Mouse (Mus musculus): Measurements from ENCODE around the gene Ppp1ca. TPM values are rescaled to one million over a fixed set of nuclear protein-coding genes. Genes with fewer than 3 reads are reported as not detected.

The Ppp1ca gene
- total and polyA plus RNA-seq, 3 experiments: 270 to 673 (median 565) TPM

- Histone ChIP-seq H3K36me3 (replicated peaks) (peaks cover 38% of the 10 kb centered on the region), H3K9me3 (replicated peaks) (no peaks in the 10 kb centered on the region), H3K27me3 (ENCODE audit: insufficient read depth, low read length) (peaks cover 28% of the 10 kb centered on the region), H3K4me1 (ENCODE audit: insufficient read depth, low read depth, low read length) (peaks cover 21% of the 10 kb centered on the region), H3K4me3 (ENCODE audit: low read depth, low read length) (no peak overlapping the region)
- TF ChIP-seq CTCF (IDR thresholded peaks at IDR 0.05; ENCODE audit: low read depth, low read length) (no peak), POLR2AphosphoS5 (IDR thresholded peaks at IDR 0.05; ENCODE audit: insufficient replicate concordance, low read depth, low read length) (no peak), GATA2 (IDR thresholded peaks at IDR 0.05; ENCODE audit: borderline replicate concordance, low read depth, low read length) (no peak), GATA1 (IDR thresholded peaks at IDR 0.05; ENCODE audit: borderline replicate concordance, low read length) (no peak), TAL1 (conservative IDR thresholded peaks at IDR 0.05; ENCODE audit: low read depth, low read length) (no peak)
- DNase-seq (ENCODE audit: low spot score) (no peak), ATAC-seq (ENCODE audit: extremely low read depth, insufficient number of reproducible peaks, low FRiP score, poor library complexity, severe bottlenecking) (no peak)
Observed at GRCm38 (mm10) chr19:4180411-4180810, 11.5 kb upstream of the Ppp1ca start.

DNA sequence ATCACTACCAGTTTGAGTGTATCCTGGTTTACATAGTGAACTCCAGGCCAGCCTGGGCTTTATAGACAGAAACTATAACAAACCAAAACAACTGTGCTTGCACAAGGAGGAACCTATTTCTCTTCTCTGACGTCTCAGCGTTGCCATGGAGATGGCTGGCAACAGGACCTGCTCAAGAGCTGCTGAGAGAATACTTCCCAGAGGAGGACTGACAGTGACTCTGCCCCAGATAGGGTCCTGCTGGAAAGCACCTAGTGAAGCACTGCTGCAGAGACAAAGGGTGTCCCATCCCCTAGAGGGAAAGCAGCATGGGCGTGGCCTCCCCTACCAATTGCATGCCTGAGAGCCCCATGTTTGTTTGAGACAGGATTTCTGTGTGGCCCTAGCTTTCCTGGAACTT lies 10.0 kb upstream of the Ppp1ca start:
- no peak for TF ChIP-seq GATA2 (IDR thresholded peaks at IDR 0.05; ENCODE audit: borderline replicate concordance, low read depth, low read length)
- TF ChIP-seq POLR2AphosphoS5 (IDR thresholded peaks at IDR 0.05; ENCODE audit: insufficient replicate concordance, low read depth, low read length): no peak
- no peak for TF ChIP-seq CTCF (IDR thresholded peaks at IDR 0.05; ENCODE audit: low read depth, low read length)
- no peak for TF ChIP-seq TAL1 (conservative IDR thresholded peaks at IDR 0.05; ENCODE audit: low read depth, low read length)
- no peak for TF ChIP-seq GATA1 (IDR thresholded peaks at IDR 0.05; ENCODE audit: borderline replicate concordance, low read length)
- ATAC-seq (ENCODE audit: extremely low read depth, insufficient number of reproducible peaks, low FRiP score, poor library complexity, severe bottlenecking) (no peak), DNase-seq (ENCODE audit: low spot score) (no peak)
- peaks cover 53% of the 10 kb centered on the region for H3K36me3 ChIP-seq (replicated peaks)
- H3K27me3 ChIP-seq (ENCODE audit: insufficient read depth, low read length): peaks cover 17% of the 10 kb centered on the region
- H3K4me3 ChIP-seq (ENCODE audit: low read depth, low read length): no peak overlapping the region
- no peaks in the 10 kb centered on the region for H3K9me3 ChIP-seq (replicated peaks)
- H3K4me1 ChIP-seq (ENCODE audit: insufficient read depth, low read depth, low read length): peaks cover 26% of the 10 kb centered on the region

GRCm38 (mm10) chr19:4183689-4184088 lies 8.2 kb upstream of the Ppp1ca start:
- ATAC-seq (ENCODE audit: extremely low read depth, insufficient number of reproducible peaks, low FRiP score, poor library complexity, severe bottlenecking): no peak
- Histone ChIP-seq H3K27me3 (ENCODE audit: insufficient read depth, low read length) (peaks cover 10% of the 10 kb centered on the region), H3K9me3 (replicated peaks) (no peaks in the 10 kb centered on the region), H3K4me1 (ENCODE audit: insufficient read depth, low read depth, low read length) (peaks cover 33% of the 10 kb centered on the region), H3K4me3 (ENCODE audit: low read depth, low read length) (no peak overlapping the region), H3K36me3 (replicated peaks) (peaks cover 70% of the 10 kb centered on the region)
- DNase-seq (ENCODE audit: low spot score): no peak
- TF ChIP-seq POLR2AphosphoS5 (IDR thresholded peaks at IDR 0.05; ENCODE audit: insufficient replicate concordance, low read depth, low read length) (no peak), TAL1 (conservative IDR thresholded peaks at IDR 0.05; ENCODE audit: low read depth, low read length) (no peak), CTCF (IDR thresholded peaks at IDR 0.05; ENCODE audit: low read depth, low read length) (no peak), GATA2 (IDR thresholded peaks at IDR 0.05; ENCODE audit: borderline replicate concordance, low read depth, low read length) (no peak), GATA1 (IDR thresholded peaks at IDR 0.05; ENCODE audit: borderline replicate concordance, low read length) (no peak)

- TF ChIP-seq GATA2 (IDR thresholded peaks at IDR 0.05; ENCODE audit: borderline replicate concordance, low read depth, low read length) (no peak), TAL1 (conservative IDR thresholded peaks at IDR 0.05; ENCODE audit: low read depth, low read length) (no peak), GATA1 (IDR thresholded peaks at IDR 0.05; ENCODE audit: borderline replicate concordance, low read length) (no peak), POLR2AphosphoS5 (IDR thresholded peaks at IDR 0.05; ENCODE audit: insufficient replicate concordance, low read depth, low read length) (no peak)
- Histone ChIP-seq H3K4me1 (ENCODE audit: insufficient read depth, low read depth, low read length) (peaks cover 43% of the 10 kb centered on the region), H3K9me3 (replicated peaks) (no peaks in the 10 kb centered on the region), H3K36me3 (replicated peaks) (peaks cover 81% of the 10 kb centered on the region), H3K27me3 (ENCODE audit: insufficient read depth, low read length) (peaks cover 4% of the 10 kb centered on the region), H3K4me3 (ENCODE audit: low read depth, low read length) (no peak overlapping the region)
- DNase-seq (ENCODE audit: low spot score) (no peak), ATAC-seq (ENCODE audit: extremely low read depth, insufficient number of reproducible peaks, low FRiP score, poor library complexity, severe bottlenecking) (no peak)
Observed at GRCm38 (mm10) chr19:4184976-4185975, 6.6 kb upstream of the Ppp1ca start.

DNA sequence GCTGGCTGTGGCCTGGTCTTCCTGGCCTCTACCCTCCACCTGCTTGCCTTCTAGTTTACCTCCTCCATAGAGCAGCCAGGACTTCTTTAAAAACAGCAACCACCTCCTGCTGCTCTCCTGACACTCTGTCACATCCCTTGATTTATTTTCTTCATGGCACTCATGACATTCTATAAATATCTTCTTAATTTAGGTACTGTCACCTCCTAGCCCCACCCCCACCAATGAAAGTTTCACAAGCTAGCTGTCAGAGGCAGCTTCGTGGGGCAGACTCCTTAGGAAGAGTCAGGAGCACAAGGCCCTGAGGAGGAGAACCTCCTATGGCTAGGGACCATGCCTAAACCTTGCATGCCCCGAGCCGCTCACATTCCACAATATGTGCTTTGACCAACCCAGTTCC lies 4.6 kb upstream of the Ppp1ca start:
- ATAC-seq (ENCODE audit: extremely low read depth, insufficient number of reproducible peaks, low FRiP score, poor library complexity, severe bottlenecking) (no peak), DNase-seq (ENCODE audit: low spot score) (no peak)
- no peaks in the 10 kb centered on the region for H3K9me3 ChIP-seq (replicated peaks)
- H3K4me1 ChIP-seq (ENCODE audit: insufficient read depth, low read depth, low read length): peaks cover 52% of the 10 kb centered on the region
- peaks cover 72% of the 10 kb centered on the region for H3K36me3 ChIP-seq (replicated peaks)
- H3K27me3 ChIP-seq (ENCODE audit: insufficient read depth, low read length): no peaks in the 10 kb centered on the region; the same call in 1 of the 2 replicates
- TF ChIP-seq POLR2AphosphoS5 (IDR thresholded peaks at IDR 0.05; ENCODE audit: insufficient replicate concordance, low read depth, low read length) (no peak), GATA1 (IDR thresholded peaks at IDR 0.05; ENCODE audit: borderline replicate concordance, low read length) (no peak), TAL1 (conservative IDR thresholded peaks at IDR 0.05; ENCODE audit: low read depth, low read length) (no peak)
- no peak overlapping the region for H3K4me3 ChIP-seq (ENCODE audit: low read depth, low read length)

- DNase-seq (ENCODE audit: low spot score): no peak
- no peak for TF ChIP-seq GATA1 (IDR thresholded peaks at IDR 0.05; ENCODE audit: borderline replicate concordance, low read length)
- no peak for TF ChIP-seq TAL1 (conservative IDR thresholded peaks at IDR 0.05; ENCODE audit: low read depth, low read length)
- H3K27me3 ChIP-seq (ENCODE audit: insufficient read depth, low read length): no peaks in the 10 kb centered on the region; the same call in 1 of the 2 replicates
- H3K9me3 ChIP-seq (replicated peaks): no peaks in the 10 kb centered on the region
- peaks cover 65% of the 10 kb centered on the region for H3K4me1 ChIP-seq (ENCODE audit: insufficient read depth, low read depth, low read length)
- H3K4me3 ChIP-seq (ENCODE audit: low read depth, low read length): no peak overlapping the region
- no peak for ATAC-seq (ENCODE audit: extremely low read depth, insufficient number of reproducible peaks, low FRiP score, poor library complexity, severe bottlenecking)
- peaks cover 70% of the 10 kb centered on the region for H3K36me3 ChIP-seq (replicated peaks)
Observed at GRCm38 (mm10) chr19:4189051-4189620, 2.7 kb upstream of the Ppp1ca start.

Measured in G1E (cell line).